ENCODE assay signal across 16 mouse cellular contexts in the genomic region with DNA sequence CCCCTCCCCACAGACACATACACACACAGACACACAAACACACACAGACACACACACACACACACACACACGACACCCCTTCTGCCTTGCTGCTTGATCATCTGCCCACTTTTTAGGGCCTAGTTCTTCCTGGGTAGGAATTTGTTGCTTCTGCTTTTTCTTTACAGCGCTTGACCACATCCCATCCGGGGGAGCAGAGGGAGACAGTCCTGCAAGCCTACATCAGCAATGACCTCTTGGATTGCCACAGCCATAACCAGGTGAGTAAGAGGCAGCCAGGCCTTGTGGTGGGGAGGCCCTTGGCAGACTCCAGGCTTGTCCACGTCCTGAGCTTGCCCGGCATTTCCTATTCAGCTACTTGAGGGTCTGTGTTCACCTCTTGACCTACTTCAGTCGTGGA. TPM values are rescaled to one million over a fixed set of nuclear protein-coding genes. Genes with fewer than 3 reads are reported as not detected.
"Had no signal": no experiment of that assay in that cellular context is flagged by ENCODE, and none has a peak within 500 bp of the region (broad histone marks: within the 10 kb centered on the region; RNA-seq: fewer than 3 reads in every experiment).

No protein-coding gene starts in this region.

- H3K36me3 ChIP-seq: stomach, embryonic 15.5 days had no signal

- DNase-seq: kidney, adult 11 months; kidney, adult 9 months; kidney, postnatal 36 days; left cerebral cortex, postnatal 4 days; lung, adult 18-20 months; right cerebral cortex, postnatal 14 days; thymus, adult 2 months; thymus, postnatal 36 days had no signal

- H3K9me3 ChIP-seq: limb, embryonic 13.5 days; midbrain, embryonic 12.5 days; stomach, embryonic 15.5 days had no signal

- H3K27me3 ChIP-seq: limb, embryonic 13.5 days; midbrain, embryonic 12.5 days; stomach, embryonic 15.5 days had no signal

- H3K4me3 ChIP-seq: limb, embryonic 13.5 days; midbrain, embryonic 12.5 days; stomach, embryonic 15.5 days had no signal

- H3K4me1 ChIP-seq: limb, embryonic 13.5 days; midbrain, embryonic 12.5 days; stomach, embryonic 15.5 days had no signal

- ATAC-seq: midbrain, embryonic 16.5 days had no signal

RNA-seq across cellular contexts. Expression of a gene that starts 57.4 kb away (rescaled TPM):
- total RNA-seq: liver, adult 2 months had no signal
- polyA plus RNA-seq: kidney, postnatal 0 days; liver, adult 2 months; lung, embryonic 16.5 days; midbrain, embryonic 12.5 days; spleen, adult 2 months; stomach, embryonic 15.5 days; thymus, adult 2 months had no signal
